Mouse (Mus musculus): ENCODE data around the gene Acsf3.

The Acsf3 gene

GRCm38 (mm10) chr8:122850641-122851240 lies 75.5 kb downstream of the Acsf3 start:
- DNase-seq (ENCODE audit: low spot score) = no peak

- DNase-seq (ENCODE audit: low spot score) = no peak
These were observed 76.6 kb downstream of the Acsf3 start for GRCm38 (mm10) chr8:122851692-122852545.

- no peak for DNase-seq (ENCODE audit: low spot score)
These were observed 77.2 kb downstream of the Acsf3 start for GRCm38 (mm10) chr8:122852546-122852905.

- DNase-seq (ENCODE audit: low spot score) = no peak
These were observed 78.1 kb downstream of the Acsf3 start for GRCm38 (mm10) chr8:122853340-122853771.

- no peak for DNase-seq (ENCODE audit: low spot score)
These were observed 79.1 kb downstream of the Acsf3 start for GRCm38 (mm10) chr8:122854388-122854787.

- DNase-seq (ENCODE audit: low spot score) = no peak
These were observed 79.8 kb downstream of the Acsf3 start for GRCm38 (mm10) chr8:122855123-122855522.

- DNase-seq (ENCODE audit: low spot score) = no peak
These were observed 81.0 kb downstream of the Acsf3 start for GRCm38 (mm10) chr8:122856288-122856687.

GRCm38 (mm10) chr8:122859843-122860242 lies 84.6 kb downstream of the Acsf3 start:
- no peak for DNase-seq (ENCODE audit: low spot score)

- DNase-seq (ENCODE audit: low spot score) = no peak
These were observed 89.4 kb downstream of the Acsf3 start for GRCm38 (mm10) chr8:122864719-122865129.

- no peak for DNase-seq (ENCODE audit: low spot score)
These were observed 90.2 kb downstream of the Acsf3 start for GRCm38 (mm10) chr8:122865441-122865840.

- DNase-seq (ENCODE audit: low spot score) = no peak
These were observed 90.9 kb downstream of the Acsf3 start for GRCm38 (mm10) chr8:122866231-122866630.
